Mouse (Mus musculus): ENCODE measurements at regions not wholly inside any gene's neighbourhood (a gene's known extent, or its start where the extent isn't known, plus 50 kb on each side); places are given as distances from the start of the nearest gene placed in this dataset.

- CTCF ChIA-PET = no interaction called here
- POLR2A ChIA-PET = no interaction called here
Observed at GRCm38 (mm10) chr10:98257980-98258707, 531.6 kb upstream of the C030005K15Rik start.

- ChIA-PET CTCF (no interaction called here), POLR2A (no interaction called here)
Observed at GRCm38 (mm10) chr10:98259283-98259682, 532.7 kb upstream of the C030005K15Rik start.

GRCm38 (mm10) chr10:98268511-98268910 is 542.0 kb upstream of the C030005K15Rik start:
- CTCF ChIA-PET = no interaction called here

GRCm38 (mm10) chr10:98291617-98292016 is 565.1 kb upstream of the C030005K15Rik start:
- ChIA-PET POLR2A (no interaction called here), CTCF (no interaction called here)

More at GRCm38 (mm10) chr10:98268511-98268910, 542.0 kb upstream of the C030005K15Rik start:
- POLR2A ChIA-PET = no interaction called here

- POLR2A ChIA-PET = no interaction called here
- CTCF ChIA-PET = no interaction called here
Observed at GRCm38 (mm10) chr10:98292140-98292539, 565.6 kb upstream of the C030005K15Rik start.

GRCm38 (mm10) chr10:98305667-98306066 is 579.1 kb upstream of the C030005K15Rik start:
- CTCF ChIA-PET = no interaction called here
- POLR2A ChIA-PET = no interaction called here

GRCm38 (mm10) chr10:98309667-98310066 is 583.1 kb upstream of the C030005K15Rik start:
- ChIA-PET CTCF (no interaction called here), POLR2A (no interaction called here)

- CTCF ChIA-PET = no interaction called here
- POLR2A ChIA-PET = interaction anchor here in 1 of 4 experiments (0.6 kb wide), 1 partner anchor 596 kb away, joined by 3 read pairs; no protein-coding TSS in a partner anchor
Observed at GRCm38 (mm10) chr10:98311403-98311802, 584.8 kb upstream of the C030005K15Rik start.

GRCm38 (mm10) chr10:98318416-98318815 is 591.9 kb upstream of the C030005K15Rik start:
- ChIA-PET POLR2A (no interaction called here), CTCF (no interaction called here)

GRCm38 (mm10) chr10:98323846-98324245 is 590.4 kb upstream of the Atp2b1 start:
- ChIA-PET CTCF (no interaction called here), POLR2A (no interaction called here)

GRCm38 (mm10) chr10:98324591-98324990 is 589.6 kb upstream of the Atp2b1 start:
- POLR2A ChIA-PET = no interaction called here
- CTCF ChIA-PET = no interaction called here

- CTCF ChIA-PET = no interaction called here
- POLR2A ChIA-PET = no interaction called here
Observed at GRCm38 (mm10) chr10:98325720-98326119, 588.5 kb upstream of the Atp2b1 start.

- CTCF ChIA-PET = no interaction called here
Observed at GRCm38 (mm10) chr10:98332682-98333081, 581.5 kb upstream of the Atp2b1 start.

GRCm38 (mm10) chr10:98333411-98334067 is 580.7 kb upstream of the Atp2b1 start:
- POLR2A ChIA-PET = no interaction called here
- CTCF ChIA-PET = no interaction called here

More at GRCm38 (mm10) chr10:98332682-98333081, 581.5 kb upstream of the Atp2b1 start:
- POLR2A ChIA-PET = no interaction called here

GRCm38 (mm10) chr10:98343827-98344226 is 570.4 kb upstream of the Atp2b1 start:
- CTCF ChIA-PET = no interaction called here

GRCm38 (mm10) chr10:98349466-98349865 is 564.7 kb upstream of the Atp2b1 start:
- ChIA-PET CTCF (no interaction called here), POLR2A (no interaction called here)

More at GRCm38 (mm10) chr10:98343827-98344226, 570.4 kb upstream of the Atp2b1 start:
- POLR2A ChIA-PET = no interaction called here

- POLR2A ChIA-PET = no interaction called here
- CTCF ChIA-PET = no interaction called here
Observed at GRCm38 (mm10) chr10:98350318-98350926, 563.8 kb upstream of the Atp2b1 start.

GRCm38 (mm10) chr10:98352061-98352460 is 562.1 kb upstream of the Atp2b1 start:
- ChIA-PET CTCF (no interaction called here), POLR2A (no interaction called here)

GRCm38 (mm10) chr10:98354486-98354885 is 559.7 kb upstream of the Atp2b1 start:
- ChIA-PET CTCF (no interaction called here), POLR2A (no interaction called here)

GRCm38 (mm10) chr10:98364604-98365003 is 549.6 kb upstream of the Atp2b1 start:
- ChIA-PET CTCF (no interaction called here), POLR2A (no interaction called here)

GRCm38 (mm10) chr10:98372561-98372960 is 541.6 kb upstream of the Atp2b1 start:
- POLR2A ChIA-PET = no interaction called here
- CTCF ChIA-PET = no interaction called here

All from embryonic stem cell, embryonic (primary cell).